Mouse (Mus musculus) Patski (cell line): ENCODE data around the gene Lrrc4c. TPM values are rescaled to one million over a fixed set of nuclear protein-coding genes. Genes with fewer than 3 reads are reported as not detected.

Source experiments
- ATAC-seq: fragments of 100-300 bp; one replicate; pipeline ENCODE4 v1.8.0; 2021
- CTCF ChIA-PET: fragments of 350-600 bp; sonication (Branson Sonifier 250); formaldehyde crosslinking; loops from one replicate; lab custom pipeline; 2022; ENCODE audit warnings: inconsistent platforms; lab: Charles Lee
- POLR2A ChIA-PET: fragments of 350-600 bp; sonication (Branson Sonifier 250); formaldehyde crosslinking; loops from one replicate; lab custom pipeline; 2022; ENCODE audit warnings: antibody characterized with exemption, inconsistent platforms; lab: Charles Lee
- DNase-seq: peaks from one replicate; pipeline ENCODE4 v3.0.0-alpha.2; 2011; ENCODE audit warnings: low read depth, low spot score
- H3K27me3 ChIP-seq: fragments of 371-371 bp; one replicate; pipeline ENCODE4 v1.5.1; 2021
- CTCF ChIP-seq: fragments of 100-300 bp; IDR thresholded peaks from one replicate; pipeline ENCODE4 v1.5.1; 2021
- in situ Hi-C: fragments of 300-500 bp; cut with MboI; formaldehyde crosslinking; loops from 3 replicates; pipeline ENCODE4 v1.11.1; 2018; ENCODE audit warnings: low pct_unique_long_range_greater_than_20kb, mixed read lengths
- polyA plus RNA-seq: library from polyadenylated mRNA; unstranded; gene quantifications from one replicate; pipeline ENCODE4 v1.2.3, GENCODE M21; 2021

Gene Lrrc4c
- polyA plus RNA-seq, 1 experiment from 2014 or later, result not detected

GRCm38 (mm10) chr2:96707772-96708350 is 389.9 kb downstream of the Lrrc4c start:
- DNase-seq (no peak), ATAC-seq (no peak)
- no peaks in the 10 kb centered on the region for H3K27me3 ChIP-seq
- CTCF ChIA-PET, result interaction anchor here (1.0 kb wide), 1 partner anchor 9 kb away, joined by 3 read pairs; no protein-coding TSS in a partner anchor
- in situ Hi-C loops, result no loop called here
- POLR2A ChIA-PET, result no interaction called here
- TF ChIP-seq CTCF, result no peak

- POLR2A ChIA-PET, result no interaction called here
- in situ Hi-C loops, result no loop called here
- no peak for TF ChIP-seq CTCF
- CTCF ChIA-PET, result no interaction called here
- no peaks in the 10 kb centered on the region for H3K27me3 ChIP-seq
- no peak for DNase-seq
- ATAC-seq, result no peak
These were observed 396.6 kb downstream of the Lrrc4c start for GRCm38 (mm10) chr2:96714561-96714960.

GRCm38 (mm10) chr2:96717353-96717752 is 399.4 kb downstream of the Lrrc4c start:
- CTCF ChIA-PET, result interaction anchor here (0.9 kb wide), 1 partner anchor 9 kb away, joined by 3 read pairs; no protein-coding TSS in a partner anchor
- TF ChIP-seq CTCF, result no peak
- DNase-seq, result no peak
- POLR2A ChIA-PET, result no interaction called here
- no peaks in the 10 kb centered on the region for H3K27me3 ChIP-seq
- in situ Hi-C loops, result no loop called here
- ATAC-seq, result no peak

GRCm38 (mm10) chr2:96723395-96723794 is 405.4 kb downstream of the Lrrc4c start:
- CTCF ChIA-PET, result no interaction called here
- TF ChIP-seq CTCF, result no peak
- H3K27me3 ChIP-seq, result no peaks in the 10 kb centered on the region
- no peak for DNase-seq
- in situ Hi-C loops, result no loop called here
- no peak for ATAC-seq
- POLR2A ChIA-PET, result no interaction called here

GRCm38 (mm10) chr2:96736081-96736480 is 418.1 kb downstream of the Lrrc4c start:
- no peak for TF ChIP-seq CTCF
- in situ Hi-C loops, result no loop called here
- ChIA-PET CTCF (no interaction called here), POLR2A (no interaction called here)
- no peak for DNase-seq
- ATAC-seq, result no peak
- H3K27me3 ChIP-seq, result no peaks in the 10 kb centered on the region

GRCm38 (mm10) chr2:96755066-96755465 is 437.1 kb downstream of the Lrrc4c start:
- in situ Hi-C loops, result no loop called here
- POLR2A ChIA-PET, result no interaction called here
- H3K27me3 ChIP-seq, result no peaks in the 10 kb centered on the region
- ATAC-seq (no peak), DNase-seq (no peak)
- CTCF ChIA-PET, result no interaction called here
- TF ChIP-seq CTCF, result no peak

- H3K27me3 ChIP-seq, result no peaks in the 10 kb centered on the region
- no peak for TF ChIP-seq CTCF
- no peak for DNase-seq
- ATAC-seq, result no peak
- ChIA-PET CTCF (no interaction called here), POLR2A (interaction anchor here (0.6 kb wide), 1 partner anchor 24 kb away, joined by 6 read pairs; no protein-coding TSS in a partner anchor)
- in situ Hi-C loops, result no loop called here
These were observed 439.7 kb downstream of the Lrrc4c start for GRCm38 (mm10) chr2:96757701-96758100.

- DNase-seq (no peak), ATAC-seq (no peak)
- POLR2A ChIA-PET, result no interaction called here
- CTCF ChIA-PET, result no interaction called here
- TF ChIP-seq CTCF, result no peak
- no peaks in the 10 kb centered on the region for H3K27me3 ChIP-seq
- in situ Hi-C loops, result no loop called here
These were observed 445.6 kb downstream of the Lrrc4c start for GRCm38 (mm10) chr2:96763538-96763937.

GRCm38 (mm10) chr2:96775376-96775775 is 457.4 kb downstream of the Lrrc4c start:
- DNase-seq (no peak), ATAC-seq (no peak)
- ChIA-PET POLR2A (no interaction called here), CTCF (no interaction called here)
- H3K27me3 ChIP-seq, result no peaks in the 10 kb centered on the region
- in situ Hi-C loops, result no loop called here
- no peak for TF ChIP-seq CTCF

GRCm38 (mm10) chr2:96796681-96797385 is 478.9 kb downstream of the Lrrc4c start:
- POLR2A ChIA-PET, result no interaction called here
- CTCF ChIA-PET, result no interaction called here
- no peak for ATAC-seq
- H3K27me3 ChIP-seq, result no peaks in the 10 kb centered on the region
- in situ Hi-C loops, result no loop called here
- no peak for DNase-seq
- TF ChIP-seq CTCF, result no peak

GRCm38 (mm10) chr2:96850839-96851396 is 532.9 kb downstream of the Lrrc4c start:
- ATAC-seq (no peak), DNase-seq (no peak)
- in situ Hi-C loops, result no loop called here
- CTCF ChIA-PET, result interaction anchor here (0.7 kb wide), 1 partner anchor 1230 kb away, joined by 3 read pairs; no protein-coding TSS in a partner anchor
- TF ChIP-seq CTCF, result no peak
- no peaks in the 10 kb centered on the region for H3K27me3 ChIP-seq
- POLR2A ChIA-PET, result no interaction called here
